9 mouse cellular contexts compared by ENCODE assay signal in the genomic region with DNA sequence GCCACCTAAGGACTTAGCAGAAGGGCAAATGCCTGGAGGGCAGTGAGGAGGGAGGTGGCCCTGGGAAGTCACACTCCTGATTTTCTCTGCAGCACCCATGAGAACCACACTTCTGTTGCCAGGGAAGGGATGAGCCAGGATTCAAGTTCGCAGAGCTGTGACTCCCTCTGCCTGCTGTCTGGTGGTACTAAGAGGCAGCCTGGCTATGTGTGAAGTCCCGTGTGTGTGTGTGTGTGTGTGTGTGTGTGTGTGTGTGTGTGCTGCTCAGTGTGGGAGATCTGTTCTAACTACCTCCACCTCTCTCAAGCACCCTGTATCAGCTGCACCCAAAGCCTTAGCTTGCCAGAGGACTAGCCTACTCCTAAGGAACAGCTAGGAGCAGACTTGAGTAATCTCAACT.
DNase-seq lines count a peak whose midpoint lies in the region; TF ChIP-seq lines count a peak whose summit lies in the region.
"Had no signal": no experiment of that assay in that cellular context is flagged by ENCODE, and none has a peak within 500 bp of the region (broad histone marks: within the 10 kb centered on the region; RNA-seq: fewer than 3 reads in every experiment).

No protein-coding gene starts in this region.

- no peak for DNase-seq in gastrocnemius, adult 2 months
- DNase-seq in gastrocnemius, adult 18-20 months (ENCODE audit: low spot score), result no peak
- DNase-seq in testis, postnatal 14 days (ENCODE audit: low spot score), result no peak
- peak; percentile 72 to 92 for DNase-seq in left cerebral cortex, postnatal 14 days (ENCODE audit: low spot score in 2 of 2)
- DNase-seq in telencephalon, adult 2 months (ENCODE audit: low read depth, low spot score), result peak; percentile 69
- DNase-seq in B cell, adult 2 months, result no peak
- no peak for DNase-seq in adrenal gland, postnatal 36 days

- H3K27ac ChIP-seq in gastrocnemius, adult 2 months, result no peak overlapping the region
- no peak overlapping the region for H3K27ac ChIP-seq in testis, adult 2 months (ENCODE audit: control insufficient read depth, insufficient read depth, low read depth, low read length)
- H3K27ac ChIP-seq: macrophage had no signal

- no peak for TF ChIP-seq POLR2A in testis, adult 2 months (IDR thresholded peaks at IDR 0.05; ENCODE audit: control insufficient read depth, low read depth, low read length)

- intact Hi-C loops in gastrocnemius, adult 2 months (cut with DNase I), result loop anchor here (5.0 kb wide), 2 partner anchors 55 to 295 kb away; no protein-coding TSS in a partner anchor
- intact Hi-C loops in left cerebral cortex, postnatal 14 days (cut with DNase I), result loop anchor here (5.0 kb wide), 2 partner anchors 145 to 295 kb away; no protein-coding TSS in a partner anchor

- peaks cover 22% of the 10 kb centered on the region for H3K4me1 ChIP-seq in testis, adult 2 months (ENCODE audit: control insufficient read depth, insufficient read depth, low read length)

- no peaks in the 10 kb centered on the region for H3K36me3 ChIP-seq in testis, adult 2 months (ENCODE audit: control insufficient read depth, insufficient read depth, low read length)

- H3K27me3 ChIP-seq in testis, adult 2 months (ENCODE audit: control insufficient read depth, insufficient read depth, low read length), result no peaks in the 10 kb centered on the region

- H3K4me3 ChIP-seq in gastrocnemius, adult 2 months, result no peak overlapping the region
- no peak overlapping the region for H3K4me3 ChIP-seq in testis, adult 2 months (ENCODE audit: control insufficient read depth, low read depth, low read length)

- peak; percentile 21; the same call in 1 of the 2 replicates for TF ChIP-seq CTCF in gastrocnemius, adult 2 months (IDR thresholded peaks at IDR 0.05)
- peak; percentile 31; the same call in 1 of the 2 replicates for TF ChIP-seq CTCF in testis, adult 2 months (IDR thresholded peaks at IDR 0.05; ENCODE audit: control insufficient read depth, insufficient read depth, insufficient replicate concordance, low read depth, low read length)

Comparison
In these comparisons a context has a peak if more than half of its experiments do, and no peak if none do; other contexts are left out.
1. DNase-seq: peak in left cerebral cortex, postnatal 14 days (2 of 2) and telencephalon, adult 2 months (single experiment); none in gastrocnemius, adult 2 months (single experiment), gastrocnemius, adult 18-20 months (single experiment), testis, postnatal 14 days (single experiment), B cell, adult 2 months (0 of 2) and adrenal gland, postnatal 36 days (0 of 2).